Mouse (Mus musculus): Measurements from ENCODE around the gene Fgf14. TPM values are rescaled to one million over a fixed set of nuclear protein-coding genes. Genes with fewer than 3 reads are reported as not detected.
"Not testable (repeated sequence)": the region's sequence is repeated elsewhere in the genome, so short reads cannot be mapped to it uniquely, and the experiment has no call there.

The Fgf14 gene
- total RNA-seq (2021), result 10 to 100 TPM; 30.1 to 35.2 TPM
- long read RNA-seq, experiment 1, partial matches to known transcripts, result 2 of 6 reads
- long read RNA-seq, experiment 1, other reads (novel, unspliced or antisense), result 3 of 6 reads
- long read RNA-seq, experiment 2, partial matches to known transcripts, result 0 of 8 reads
- long read RNA-seq, experiment 2, other reads (novel, unspliced or antisense), result 8 of 8 reads

- peak in 1 of 2 experiments; percentile 50 for DNase-seq (ENCODE audit: low spot score in 2 of 2)
Measured at GRCm38 (mm10) chr14:124676506-124677177, at the start of gene Fgf14. Fgf14 (minus strand) TSS chr14:124677127.

DNA sequence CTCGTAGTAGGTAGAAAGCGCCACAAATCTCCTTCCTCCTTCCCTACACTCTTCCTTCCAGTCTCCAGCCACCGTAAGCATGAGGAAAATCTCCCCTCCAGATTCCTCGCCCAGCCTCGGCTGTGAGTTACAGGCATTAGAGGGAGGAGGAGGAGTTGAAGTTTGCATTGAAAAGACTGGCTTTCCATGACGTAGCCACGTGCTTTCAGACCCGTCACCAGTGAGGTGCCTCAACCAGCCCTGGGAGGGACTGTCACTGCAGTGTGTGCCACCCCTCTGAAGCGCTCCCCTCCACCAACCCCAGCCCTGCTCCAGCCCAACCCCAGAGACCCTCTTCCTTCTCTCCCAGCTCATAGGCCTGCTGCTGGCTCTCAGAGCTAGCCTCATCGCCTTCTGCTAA is 452 bp upstream of the Fgf14 start:
- peak; percentile 65 to 79 for DNase-seq (ENCODE audit: low spot score in 2 of 2)

DNA sequence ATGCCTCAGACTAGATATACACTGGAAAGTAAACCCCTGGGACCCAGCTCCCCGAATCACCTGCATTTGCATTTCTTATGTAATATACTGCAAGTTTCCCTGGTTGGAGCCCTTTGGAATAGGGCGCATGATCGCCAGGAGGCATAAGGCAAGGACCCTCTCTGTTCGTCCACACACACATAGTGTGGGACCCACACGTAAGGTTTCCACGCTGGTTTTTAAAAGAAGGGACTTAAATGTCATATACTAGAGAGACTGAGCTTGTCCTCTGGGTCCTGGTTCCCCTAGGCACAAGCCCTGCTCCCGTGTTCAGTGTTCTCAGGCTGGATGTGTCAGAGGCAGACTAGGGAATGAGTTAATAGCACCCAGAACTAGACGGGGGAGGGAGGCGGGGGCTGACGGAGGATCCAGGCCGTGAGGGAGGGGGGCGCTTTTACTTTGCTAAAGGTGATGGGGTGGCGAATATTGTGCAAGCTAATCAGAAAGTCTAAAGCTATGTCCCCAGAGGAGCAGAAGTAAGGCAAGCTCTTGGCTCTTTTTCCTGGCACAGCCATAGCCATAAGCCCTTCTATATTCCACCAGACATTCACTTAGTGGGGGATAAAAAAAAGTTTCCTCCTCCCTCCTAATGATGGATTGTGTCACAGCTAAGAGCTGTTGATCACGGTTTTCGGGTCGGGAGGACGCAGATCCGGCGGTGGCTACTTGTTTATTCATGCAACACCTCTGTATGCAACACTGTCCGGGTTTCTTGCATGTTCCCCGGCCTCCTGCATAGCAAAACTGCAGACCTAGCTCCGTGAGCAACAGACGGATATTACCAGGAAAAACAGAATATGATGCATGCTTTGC is 1.0 kb downstream of the Fgf14 start:
- DNase-seq (ENCODE audit: low spot score in 2 of 2), result peak; percentile 59

- DNase-seq (ENCODE audit: low spot score in 2 of 2), result peak; percentile 19 to 20
Measured at GRCm38 (mm10) chr14:124675142-124675653, 1.7 kb downstream of the Fgf14 start.

- no peak for DNase-seq (ENCODE audit: low spot score in 2 of 2)
Measured at GRCm38 (mm10) chr14:124674536-124675141, 2.3 kb downstream of the Fgf14 start.

DNA sequence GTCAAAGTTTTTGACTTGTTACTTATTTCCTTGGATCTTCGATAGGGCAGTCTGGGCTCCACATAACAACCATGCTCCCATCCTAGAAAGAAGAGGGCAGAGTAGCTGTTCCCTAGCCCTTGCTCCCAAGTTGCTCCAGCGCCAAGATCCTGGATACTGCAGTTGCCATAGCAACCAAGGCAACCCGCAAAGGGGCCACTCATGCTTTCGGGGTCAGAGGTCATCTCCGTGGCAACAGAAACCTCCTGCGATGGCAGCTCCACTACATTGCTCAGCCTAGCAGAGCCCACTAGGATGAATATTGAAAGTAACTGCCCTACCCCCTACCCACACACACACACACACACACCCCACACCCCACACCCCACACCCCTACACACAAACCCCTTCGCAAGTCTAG is 7.2 kb downstream of the Fgf14 start:
- DNase-seq (ENCODE audit: low spot score in 2 of 2), result peak; percentile 27 to 44

DNA sequence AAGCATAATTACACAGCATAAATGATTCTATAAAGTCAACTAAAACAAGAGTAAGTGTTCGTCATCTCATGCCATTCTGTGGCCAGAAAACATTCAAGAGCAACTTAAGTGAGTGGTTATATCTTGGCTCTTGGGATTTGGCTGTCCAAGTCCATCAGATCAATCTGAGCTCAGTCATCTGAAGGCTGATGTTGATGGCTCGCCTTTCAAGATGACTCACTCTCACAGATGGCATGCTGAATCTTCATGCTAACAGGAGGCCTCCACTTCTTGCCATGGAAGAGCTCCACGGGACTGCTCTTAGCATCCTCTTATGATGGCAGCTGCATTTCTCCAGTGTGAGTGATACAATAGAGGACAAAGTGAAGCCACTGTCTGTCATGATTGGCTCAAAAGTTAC is 34.1 kb downstream of the Fgf14 start:
- no peak for DNase-seq (ENCODE audit: low spot score in 2 of 2)

GRCm38 (mm10) chr14:124634881-124635280 is 42.0 kb downstream of the Fgf14 start:
- no peak for DNase-seq (ENCODE audit: low spot score in 2 of 2)

DNA sequence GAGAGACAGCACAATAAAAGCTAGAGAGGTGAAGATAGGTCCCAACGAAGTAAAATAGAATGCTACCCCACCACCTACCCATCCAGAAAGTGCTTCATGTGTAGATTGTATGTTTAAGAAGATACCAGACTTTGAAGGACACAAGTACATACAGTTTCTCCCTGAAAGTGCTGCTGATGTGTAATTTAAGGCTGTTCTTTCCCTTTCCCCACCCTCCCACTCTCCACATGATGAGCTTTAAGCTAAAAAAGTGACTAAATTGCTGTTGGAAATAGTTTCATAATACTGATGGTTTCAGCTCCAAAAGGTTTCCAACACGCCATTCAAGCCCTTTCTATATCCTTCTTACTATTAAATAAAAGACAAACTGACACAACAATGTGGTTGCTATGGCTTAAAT is 63.5 kb downstream of the Fgf14 start:
- DNase-seq (ENCODE audit: low spot score in 2 of 2), result no peak

DNA sequence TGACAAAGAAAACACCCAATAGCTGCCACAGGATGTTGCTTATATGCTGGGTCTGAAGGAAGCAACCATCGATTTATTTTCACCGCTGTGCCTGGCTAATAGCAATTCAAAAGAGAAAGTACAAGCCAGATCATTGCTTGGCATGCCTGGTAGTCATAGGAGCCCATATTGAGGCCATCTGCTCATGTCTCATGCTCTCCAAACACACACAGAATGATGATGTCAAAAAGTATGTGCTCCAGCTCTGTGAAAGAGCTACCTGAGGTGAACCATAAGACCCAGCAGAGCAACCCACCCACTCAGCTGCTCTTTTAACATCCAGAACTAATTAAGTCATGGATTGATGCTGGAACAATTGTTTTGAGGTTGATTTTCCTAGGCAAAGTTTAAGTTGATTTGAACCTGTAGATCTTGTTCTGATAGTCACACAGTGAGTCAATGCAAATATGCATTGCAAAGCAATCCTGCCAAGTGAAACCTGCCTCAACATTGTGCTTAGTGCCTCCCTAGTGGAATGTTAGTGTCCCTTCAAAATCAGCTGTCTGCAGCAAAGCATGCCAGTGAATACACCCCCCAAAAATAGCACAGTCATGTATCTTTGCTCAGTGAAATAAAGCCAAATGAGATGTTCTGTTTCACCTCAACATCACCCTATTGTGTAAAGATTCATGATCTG is 70.8 kb downstream of the Fgf14 start:
- DNase-seq (ENCODE audit: low spot score in 2 of 2), result peak; percentile 50 to 86

GRCm38 (mm10) chr14:124605031-124605743 is 71.7 kb downstream of the Fgf14 start:
- no peak for DNase-seq (ENCODE audit: low spot score in 2 of 2)

GRCm38 (mm10) chr14:124576571-124576970 is 100.4 kb downstream of the Fgf14 start:
- DNase-seq (ENCODE audit: low spot score in 2 of 2), result no peak

DNA sequence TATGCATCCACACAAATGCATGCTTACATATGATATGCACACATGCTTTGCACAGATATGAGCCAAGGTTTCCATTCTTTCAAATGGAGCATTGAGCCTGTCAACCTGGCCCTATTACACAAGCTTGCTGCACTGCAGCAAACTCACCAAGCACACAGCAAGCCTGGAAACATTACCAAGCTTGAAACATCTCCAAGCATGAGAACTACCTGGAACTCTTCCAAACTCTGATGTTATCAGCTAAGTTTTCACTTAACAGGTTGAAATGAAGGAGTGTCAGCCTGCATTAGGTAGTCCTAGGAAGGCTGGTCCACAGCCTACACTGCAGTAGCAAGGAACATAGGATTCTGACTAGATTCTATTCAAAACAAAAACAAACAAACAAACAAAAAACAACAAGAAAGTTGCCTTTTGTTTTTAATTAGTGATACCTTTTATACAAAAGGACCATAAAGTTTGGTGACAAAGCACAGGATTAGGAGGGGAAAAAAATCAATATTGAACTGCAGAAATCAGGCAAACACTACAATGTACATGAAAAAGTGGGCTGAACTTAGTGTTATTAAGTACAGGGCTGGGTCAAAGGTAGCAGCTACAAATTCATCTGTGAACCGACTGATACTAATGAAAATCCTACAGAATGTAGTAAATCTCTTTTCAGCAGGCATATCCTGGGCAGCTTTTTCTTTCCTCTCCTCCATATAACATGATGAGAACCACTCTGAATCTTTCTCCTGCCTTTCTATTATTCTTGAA is 101.6 kb downstream of the Fgf14 start:
- DNase-seq (ENCODE audit: low spot score in 2 of 2), result peak in 1 of 2 experiments; percentile 24

- peak in 1 of 2 experiments; percentile 22 for DNase-seq (ENCODE audit: low spot score in 2 of 2)
Measured at GRCm38 (mm10) chr14:124566445-124566844, 110.5 kb downstream of the Fgf14 start.

DNA sequence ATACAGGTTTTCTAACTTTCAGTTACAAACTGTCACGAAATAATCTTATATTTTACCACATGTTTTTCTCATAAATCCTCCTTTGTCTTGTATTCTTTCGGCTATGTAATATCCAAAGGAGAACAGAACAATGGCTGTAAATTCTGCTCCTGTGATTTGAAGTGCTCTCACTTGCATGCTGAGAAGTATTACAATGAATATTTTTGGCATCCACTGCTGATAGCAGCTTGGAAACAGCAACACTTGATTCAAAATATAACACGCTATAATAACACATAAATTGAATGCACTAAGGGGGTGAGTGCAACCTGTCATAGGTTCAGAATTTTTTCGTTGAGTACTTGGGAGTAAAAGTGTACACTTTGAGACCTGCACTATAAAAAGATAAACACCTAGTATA is 115.4 kb downstream of the Fgf14 start:
- no peak for DNase-seq (ENCODE audit: low spot score in 2 of 2)

DNA sequence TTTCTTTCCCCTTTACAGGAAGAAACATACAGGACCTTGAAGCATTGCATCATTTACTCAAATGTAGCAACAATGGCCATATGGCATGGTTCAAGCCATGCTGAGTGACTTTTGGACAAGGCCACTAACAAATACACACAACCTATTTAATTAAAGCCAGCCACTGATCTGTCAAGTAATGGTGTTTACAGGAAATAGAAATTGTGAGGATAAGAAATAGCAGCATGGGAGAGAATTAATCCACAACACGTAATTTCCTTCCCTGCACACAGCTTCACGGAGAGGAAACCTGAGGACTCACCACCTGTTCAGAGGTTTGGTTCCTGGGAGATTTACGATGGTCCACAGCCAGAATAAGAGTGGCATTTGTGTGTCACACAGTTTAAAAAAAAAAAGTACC is 140.8 kb downstream of the Fgf14 start:
- DNase-seq (ENCODE audit: low spot score in 2 of 2), result no peak

DNA sequence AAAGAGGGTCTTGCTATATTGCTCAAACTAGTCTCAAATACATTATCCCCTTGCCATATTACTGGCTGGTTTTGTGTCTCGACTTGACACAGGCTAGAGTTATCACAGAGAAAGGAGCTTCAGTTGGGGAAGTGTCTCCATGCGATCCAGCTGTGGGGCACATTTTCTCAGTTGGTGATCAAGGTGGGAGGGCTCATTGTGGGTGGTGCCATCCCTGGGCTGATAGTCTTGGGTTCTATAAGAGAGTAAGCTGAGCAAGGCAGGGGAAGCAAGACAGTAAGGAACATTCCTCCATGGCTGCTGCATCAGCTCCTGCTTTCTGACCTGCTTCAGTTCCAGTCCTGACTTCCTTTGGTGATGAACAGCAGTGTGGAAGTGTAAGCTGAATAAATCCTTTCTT is 141.6 kb downstream of the Fgf14 start:
- not testable (repeated sequence) for DNase-seq (ENCODE audit: low spot score in 2 of 2)

GRCm38 (mm10) chr14:124532051-124532450 is 144.9 kb downstream of the Fgf14 start:
- DNase-seq (ENCODE audit: low spot score in 2 of 2), result no peak

DNA sequence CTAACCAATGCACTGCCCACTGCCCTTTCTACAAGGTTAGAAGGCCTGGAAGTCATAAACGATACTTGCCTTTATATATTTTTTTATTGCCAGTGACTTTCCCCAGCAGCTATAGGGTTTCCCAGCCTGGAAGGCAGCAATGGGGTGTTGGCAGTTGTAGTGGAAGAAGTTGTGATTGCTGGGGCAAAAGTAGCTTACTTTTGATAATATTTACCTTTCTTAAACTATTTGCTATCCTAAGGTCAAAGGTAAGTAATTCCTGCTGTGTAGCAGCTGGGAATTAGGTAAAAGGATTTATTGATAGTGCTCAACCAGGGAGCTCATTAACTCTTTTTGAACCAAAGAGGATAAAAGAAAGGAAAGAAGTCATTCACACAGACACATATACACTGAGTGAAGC is 164.9 kb downstream of the Fgf14 start:
- no peak for DNase-seq (ENCODE audit: low spot score in 2 of 2)

Measured in layer of hippocampus, postnatal 14 days (tissue).